Mouse (Mus musculus): ENCODE measurements around the gene Gm11627. TPM values are rescaled to one million over a fixed set of nuclear protein-coding genes. Genes with fewer than 3 reads are reported as not detected.

The Gm11627 gene
- polyA plus RNA-seq, 1 experiment from 2014 or later: 6.2 TPM

GRCm38 (mm10) chr11:102586445-102587130 lies 7.3 kb upstream of the Gm11627 start:
- H3K27ac ChIP-seq (replicated peaks): no peak overlapping the region
- WGBS: 86% methylated on average over 4 of the region's 4 CpGs

GRCm38 (mm10) chr11:102582736-102583135 lies 3.5 kb upstream of the Gm11627 start:
- Histone ChIP-seq H3K4me3 (peak overlapping the region; percentile 13; the same call in 1 of the 2 replicates), H3K27me3 (replicated peaks; ENCODE audit: low read depth, poor library complexity, severe bottlenecking) (peaks cover 21% of the 10 kb centered on the region), H3K36me3 (replicated peaks) (no peaks in the 10 kb centered on the region), H3K9me3 (peaks cover 3% of the 10 kb centered on the region), H3K4me1 (peaks cover 53% of the 10 kb centered on the region), H3K27ac (replicated peaks) (peak overlapping the region; percentile 76)
- 9% methylated on average over 5 of the region's 5 CpGs for WGBS
- no peak for DNase-seq (ENCODE audit: low spot score)

More at GRCm38 (mm10) chr11:102586445-102587130, 7.3 kb upstream of the Gm11627 start:
- no peak for DNase-seq (ENCODE audit: low spot score)
- Histone ChIP-seq H3K4me1 (peaks cover 28% of the 10 kb centered on the region), H3K4me3 (no peak overlapping the region), H3K9me3 (peaks cover 3% of the 10 kb centered on the region), H3K36me3 (replicated peaks) (no peaks in the 10 kb centered on the region), H3K27me3 (replicated peaks; ENCODE audit: low read depth, poor library complexity, severe bottlenecking) (peaks cover 13% of the 10 kb centered on the region)

- Histone ChIP-seq H3K36me3 (replicated peaks) (no peaks in the 10 kb centered on the region), H3K4me3 (peak overlapping the region; percentile 13; the same call in 1 of the 2 replicates), H3K27me3 (replicated peaks; ENCODE audit: low read depth, poor library complexity, severe bottlenecking) (peaks cover 21% of the 10 kb centered on the region), H3K9me3 (peaks cover 3% of the 10 kb centered on the region), H3K4me1 (peaks cover 59% of the 10 kb centered on the region), H3K27ac (replicated peaks) (peak overlapping the region; percentile 76)
- WGBS: 19% methylated on average over 13 of the region's 13 CpGs
- DNase-seq (ENCODE audit: low spot score): no peak
Measured at GRCm38 (mm10) chr11:102582016-102582610, 2.9 kb upstream of the Gm11627 start.

- 16% methylated on average over 11 of the region's 11 CpGs for WGBS
- Histone ChIP-seq H3K4me1 (peaks cover 62% of the 10 kb centered on the region), H3K4me3 (peak overlapping the region; percentile 29; the same call in 1 of the 2 replicates), H3K36me3 (replicated peaks) (no peaks in the 10 kb centered on the region), H3K9me3 (no peaks in the 10 kb centered on the region; the same call in 1 of the 2 replicates), H3K27me3 (replicated peaks; ENCODE audit: low read depth, poor library complexity, severe bottlenecking) (peaks cover 21% of the 10 kb centered on the region), H3K27ac (replicated peaks) (peak overlapping the region; percentile 76)
- peak; percentile 29 for DNase-seq (ENCODE audit: low spot score)
Measured at GRCm38 (mm10) chr11:102581281-102582015, 2.2 kb upstream of the Gm11627 start.

- Histone ChIP-seq H3K27me3 (replicated peaks; ENCODE audit: low read depth, poor library complexity, severe bottlenecking) (peaks cover 21% of the 10 kb centered on the region), H3K4me1 (peaks cover 62% of the 10 kb centered on the region), H3K36me3 (replicated peaks) (no peaks in the 10 kb centered on the region), H3K4me3 (peak overlapping the region; percentile 55; the same call in 1 of the 2 replicates), H3K27ac (replicated peaks) (peak overlapping the region; percentile 94), H3K9me3 (no peaks in the 10 kb centered on the region)
- 32% methylated on average over 3 of the region's 3 CpGs for WGBS
- DNase-seq (ENCODE audit: low spot score): no peak
Measured at GRCm38 (mm10) chr11:102580034-102580330, 721 bp upstream of the Gm11627 start.

GRCm38 (mm10) chr11:102578341-102579118 lies 731 bp downstream of the Gm11627 start:
- peak overlapping the region; percentile 55 for H3K4me3 ChIP-seq
- WGBS: 6% methylated on average over 27 of the region's 27 CpGs
- H3K27me3 ChIP-seq (replicated peaks; ENCODE audit: low read depth, poor library complexity, severe bottlenecking): peaks cover 21% of the 10 kb centered on the region
- H3K4me1 ChIP-seq: peaks cover 63% of the 10 kb centered on the region
- H3K36me3 ChIP-seq (replicated peaks): no peaks in the 10 kb centered on the region
- DNase-seq (ENCODE audit: low spot score): peak; percentile 92
- H3K9me3 ChIP-seq: no peaks in the 10 kb centered on the region
- peak overlapping the region; percentile 94 for H3K27ac ChIP-seq (replicated peaks)

GRCm38 (mm10) chr11:102576050-102576754 lies 3.1 kb downstream of the Gm11627 start:
- no peak for DNase-seq (ENCODE audit: low spot score)
- 75% methylated on average over 13 of the region's 13 CpGs for WGBS
- peaks cover 45% of the 10 kb centered on the region for H3K4me1 ChIP-seq
- H3K9me3 ChIP-seq: no peaks in the 10 kb centered on the region
- no peak overlapping the region for H3K27ac ChIP-seq (replicated peaks)
- H3K4me3 ChIP-seq: no peak overlapping the region
- H3K36me3 ChIP-seq (replicated peaks): no peaks in the 10 kb centered on the region
- peaks cover 4% of the 10 kb centered on the region; the same call in 1 of the 2 replicates for H3K27me3 ChIP-seq (replicated peaks; ENCODE audit: low read depth, poor library complexity, severe bottlenecking)

- H3K4me1 ChIP-seq: peaks cover 36% of the 10 kb centered on the region
- no peak overlapping the region for H3K4me3 ChIP-seq
- H3K36me3 ChIP-seq (replicated peaks): no peaks in the 10 kb centered on the region
- H3K9me3 ChIP-seq: no peaks in the 10 kb centered on the region
- 76% methylated on average over 1 of the region's 1 CpGs for WGBS
- no peak overlapping the region for H3K27ac ChIP-seq (replicated peaks)
- 0 out of 2 replicates have a peak, but pooled peaks cover 3% of the 10 kb centered on the region for H3K27me3 ChIP-seq (replicated peaks; ENCODE audit: low read depth, poor library complexity, severe bottlenecking)
- no peak for DNase-seq (ENCODE audit: low spot score)
Measured at GRCm38 (mm10) chr11:102575034-102575433, 4.2 kb downstream of the Gm11627 start.

- WGBS: 5% methylated on average over 18 of the region's 18 CpGs
- Histone ChIP-seq H3K9me3 (no peaks in the 10 kb centered on the region), H3K27me3 (replicated peaks; ENCODE audit: low read depth, poor library complexity, severe bottlenecking) (no peaks in the 10 kb centered on the region), H3K4me1 (peaks cover 16% of the 10 kb centered on the region), H3K4me3 (peak overlapping the region; percentile 55), H3K36me3 (replicated peaks) (no peaks in the 10 kb centered on the region), H3K27ac (replicated peaks) (peak overlapping the region; percentile 90)
- peak; percentile 93 for DNase-seq (ENCODE audit: low spot score)
Measured at GRCm38 (mm10) chr11:102572866-102573663, 6.2 kb downstream of the Gm11627 start.

GRCm38 (mm10) chr11:102568756-102569377 lies 10.4 kb downstream of the Gm11627 start:
- no peaks in the 10 kb centered on the region for H3K36me3 ChIP-seq (replicated peaks)
- peaks cover 5% of the 10 kb centered on the region for H3K4me1 ChIP-seq
- H3K9me3 ChIP-seq: no peaks in the 10 kb centered on the region
- no peak overlapping the region for H3K27ac ChIP-seq (replicated peaks)
- H3K27me3 ChIP-seq (replicated peaks; ENCODE audit: low read depth, poor library complexity, severe bottlenecking): no peaks in the 10 kb centered on the region
- no peak for DNase-seq (ENCODE audit: low spot score)
- no peak overlapping the region for H3K4me3 ChIP-seq
- 82% methylated on average over 7 of the region's 7 CpGs for WGBS

- Histone ChIP-seq H3K4me1 (peaks cover under 1% of the 10 kb centered on the region), H3K27me3 (replicated peaks; ENCODE audit: low read depth, poor library complexity, severe bottlenecking) (no peaks in the 10 kb centered on the region), H3K4me3 (no peak overlapping the region), H3K36me3 (replicated peaks) (no peaks in the 10 kb centered on the region), H3K9me3 (no peaks in the 10 kb centered on the region), H3K27ac (replicated peaks) (no peak overlapping the region)
- no peak for DNase-seq (ENCODE audit: low spot score)
- WGBS: 78% methylated on average over 12 of the region's 12 CpGs
Measured at GRCm38 (mm10) chr11:102568191-102568590, 11.1 kb downstream of the Gm11627 start.

Data from embryonic facial prominence, embryonic 10.5 days (tissue).